Mouse (Mus musculus) R1 (cell line): ENCODE data around the gene Tek.

Experiments used
- DNase-seq: peaks from one replicate; pipeline ENCODE4 v3.0.0-alpha.2; 2018; ENCODE audit warnings: low read depth, low spot score

The Tek gene

GRCm38 (mm10) chr4:94803187-94803586, 64.1 kb downstream of the Tek start:
- no peak for DNase-seq

- no peak for DNase-seq
Measured at GRCm38 (mm10) chr4:94810616-94811015, 71.5 kb downstream of the Tek start.

- no peak for DNase-seq
Measured at GRCm38 (mm10) chr4:94826891-94827290, 87.8 kb downstream of the Tek start.

DNA sequence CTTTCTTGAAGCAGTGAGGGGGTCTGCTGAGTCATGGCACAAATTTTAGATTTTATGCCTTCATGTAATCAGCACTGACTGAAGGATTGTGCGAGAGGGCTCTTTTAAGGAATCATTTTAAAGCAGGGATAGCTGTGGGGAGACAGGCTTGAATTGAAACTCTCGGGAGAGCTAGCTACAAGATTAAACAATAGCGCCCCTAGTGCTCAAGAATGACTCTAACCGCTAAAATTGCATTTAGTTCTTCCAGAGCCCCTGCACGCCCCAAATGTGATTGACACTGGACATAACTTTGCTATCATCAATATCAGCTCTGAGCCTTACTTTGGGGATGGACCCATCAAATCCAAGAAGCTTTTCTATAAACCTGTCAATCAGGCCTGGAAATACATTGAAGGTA, 88.3 kb downstream of the Tek start:
- peak; percentile 49 for DNase-seq

DNA sequence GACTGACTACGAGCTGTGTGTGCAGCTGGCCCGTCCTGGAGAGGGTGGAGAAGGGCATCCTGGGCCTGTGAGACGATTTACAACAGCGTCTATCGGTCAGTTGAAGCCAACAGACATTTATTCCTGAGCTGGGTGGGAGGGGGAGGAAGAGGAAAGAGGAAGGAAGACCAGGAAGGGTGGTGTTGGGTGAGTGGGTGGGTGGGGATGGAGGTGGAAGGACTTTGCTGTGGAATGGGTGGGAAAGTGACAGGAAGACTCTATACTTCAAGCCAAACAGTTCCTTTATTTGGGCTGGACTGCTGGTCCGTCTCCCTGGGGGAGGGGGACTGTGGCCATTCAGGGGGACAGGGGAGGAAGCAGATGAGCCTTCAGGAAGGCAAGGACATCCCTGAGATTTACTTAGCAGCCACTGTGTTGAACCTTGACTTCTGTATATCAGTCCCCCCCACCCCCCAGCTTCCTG, 90.9 kb downstream of the Tek start:
- no peak for DNase-seq

DNA sequence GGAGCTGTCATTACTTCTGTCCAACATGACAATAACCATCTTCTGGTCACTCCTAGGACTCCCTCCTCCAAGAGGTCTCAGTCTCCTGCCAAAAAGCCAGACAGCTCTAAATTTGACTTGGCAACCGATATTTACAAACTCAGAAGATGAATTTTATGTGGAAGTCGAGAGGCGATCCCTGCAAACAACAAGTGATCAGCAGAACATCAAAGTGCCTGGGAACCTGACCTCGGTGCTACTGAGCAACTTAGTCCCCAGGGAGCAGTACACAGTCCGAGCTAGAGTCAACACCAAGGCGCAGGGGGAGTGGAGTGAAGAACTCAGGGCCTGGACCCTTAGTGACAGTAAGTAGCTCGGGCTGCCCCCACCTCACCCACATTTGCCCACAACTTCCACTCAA, 98.0 kb downstream of the Tek start:
- no peak for DNase-seq

GRCm38 (mm10) chr4:94853301-94853700, 114.2 kb downstream of the Tek start:
- DNase-seq, result no peak

DNA sequence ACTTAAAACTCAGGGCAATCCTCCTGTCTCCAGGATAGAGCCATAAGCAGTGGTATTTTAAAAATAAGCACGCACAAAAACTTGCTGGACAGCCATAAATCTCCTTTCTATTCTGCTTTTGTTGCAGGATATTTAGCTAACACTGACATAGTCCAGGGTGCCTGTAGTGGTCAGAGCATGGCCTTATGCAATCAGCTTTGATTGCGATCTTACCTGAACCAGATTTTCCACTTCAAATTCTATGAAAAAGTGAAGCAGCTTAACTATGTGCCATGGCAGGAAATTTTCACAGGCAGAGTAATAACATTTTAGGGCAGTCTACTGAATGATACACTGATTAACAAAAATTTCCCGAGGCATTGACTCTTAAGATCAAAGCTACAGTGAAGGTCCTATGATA, 115.2 kb downstream of the Tek start:
- no peak for DNase-seq

DNA sequence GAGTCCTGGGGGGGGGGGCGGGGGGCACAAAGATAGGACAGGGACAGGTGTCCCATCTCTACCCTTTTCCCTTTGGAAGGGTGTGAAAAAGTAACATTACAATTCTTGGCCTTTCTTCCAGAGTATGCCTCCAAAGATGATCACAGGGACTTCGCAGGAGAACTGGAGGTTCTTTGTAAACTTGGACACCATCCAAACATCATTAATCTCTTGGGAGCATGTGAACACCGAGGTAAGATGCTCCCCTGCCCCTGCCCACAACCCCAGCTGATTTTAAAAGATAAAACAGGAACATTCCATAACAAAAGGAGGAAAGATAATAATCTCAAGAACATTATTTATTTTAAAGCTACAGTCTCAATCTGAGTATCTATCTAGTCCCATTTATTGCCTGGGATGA, 116.1 kb downstream of the Tek start:
- no peak for DNase-seq

GRCm38 (mm10) chr4:94900744-94901143, 161.7 kb downstream of the Tek start:
- peak; percentile 63 for DNase-seq

DNA sequence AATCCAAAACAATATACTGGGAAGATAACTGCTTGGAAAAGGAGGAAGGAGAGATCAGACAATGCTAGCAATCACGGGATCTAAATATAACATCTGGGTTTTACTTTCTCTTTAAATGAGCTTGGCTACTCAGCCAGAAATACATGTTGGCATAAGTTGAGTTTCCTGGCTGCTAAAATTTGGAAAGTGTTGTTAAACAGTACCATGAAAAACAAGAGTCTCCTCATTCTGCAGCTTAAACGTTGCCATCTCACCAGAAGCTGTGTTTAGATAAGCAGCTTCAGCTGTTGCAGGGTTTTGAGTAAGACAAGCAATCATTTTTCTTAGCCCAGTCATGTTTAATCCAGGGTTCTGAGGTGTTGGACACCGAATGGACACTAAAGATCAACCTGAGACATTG, 162.7 kb downstream of the Tek start:
- no peak for DNase-seq
